Mouse (Mus musculus) hindbrain, postnatal 0 days (tissue): ENCODE measurements around the gene Pik3r2. TPM values are rescaled to one million over a fixed set of nuclear protein-coding genes. Genes with fewer than 3 reads are reported as not detected.

ENCODE experiments used
- ATAC-seq: fragments of 200-750 bp; cut with Nextera tagmentation; 2 replicates; pipeline ENCODE4 v1.8.0; 2017; ENCODE audit warnings: mild to moderate bottlenecking, moderate TSS enrichment, moderate library complexity
- DNase-seq: peaks from one replicate; pipeline ENCODE4 v3.0.0-alpha.2; 2015; ENCODE audit warnings: low spot score
- H3K27ac ChIP-seq: fragments of 300-500 bp; sonication (generic); 2 replicates; pipeline ENCODE4 v1.5.1; 2014; ENCODE audit warnings: mild to moderate bottlenecking
- H3K27me3 ChIP-seq: fragments of 300-500 bp; sonication (generic); 2 replicates; pipeline ENCODE4 v1.6.1; 2014; ENCODE audit warnings: low read length, mixed read lengths; ENCODE audit not compliant: insufficient read depth
- H3K36me3 ChIP-seq: fragments of 300-500 bp; sonication (generic); 2 replicates; pipeline ENCODE4 v1.6.1; 2014; ENCODE audit warnings: low read length, mixed read lengths; ENCODE audit not compliant: insufficient read depth
- H3K4me1 ChIP-seq: fragments of 300-500 bp; sonication (generic); 2 replicates; pipeline ENCODE4 v1.6.1; 2014; ENCODE audit warnings: antibody characterized with exemption, low read length, mixed read lengths; ENCODE audit not compliant: insufficient read depth
- H3K4me2 ChIP-seq: fragments of 300-500 bp; sonication (generic); 2 replicates; pipeline ENCODE4 v1.6.1; 2014; ENCODE audit warnings: low read depth, mild to moderate bottlenecking, low read length, moderate library complexity, mixed read lengths
- H3K4me3 ChIP-seq: fragments of 300-500 bp; sonication (generic); 2 replicates; pipeline ENCODE4 v1.5.1; 2014; ENCODE audit warnings: low read length
- H3K9ac ChIP-seq: fragments of 300-500 bp; sonication (generic); replicated peaks from 2 replicates; pipeline ENCODE4 v1.6.1; 2014; ENCODE audit warnings: mild to moderate bottlenecking, low read length, moderate library complexity, mixed read lengths
- H3K9me3 ChIP-seq: fragments of 300-500 bp; sonication (generic); 2 replicates; pipeline ENCODE4 v1.6.1; 2016; ENCODE audit warnings: low read length, mixed read lengths
- CTCF ChIP-seq: IDR thresholded peaks from 2 replicates; pipeline ENCODE4 v1.5.1; 2016; ENCODE audit warnings: antibody characterized with exemption, control low read depth, low read depth
- whole genome bisulfite sequencing: fragments of 180-500 bp; shearing (Covaris S2); extraction: QIAGEN DNeasy Blood & Tissue Kit; methylation state at CpG from one replicate; pipeline ENCODE4 v1.1.7; 2014; 5-methylcytosine and 5-hydroxymethylcytosine counted together
- polyA plus RNA-seq: library from polyadenylated mRNA; unstranded; fragments of >200 nt; fragmentation: Nextera tagmentation; extraction: Ambion mirVana; gene quantifications from 2 replicates; pipeline ENCODE4 v1.2.1, GENCODE M21; 2015
- total RNA-seq: library from RNA; depleted of rRNA; stranded (reverse); fragments of >200 nt; gene quantifications from 2 replicates; pipeline ENCODE4 v1.2.3, GENCODE M21; 2014

Gene Pik3r2
- total and polyA plus RNA-seq, 2 experiments from 2014 or later = 101 to 176 TPM

GRCm38 (mm10) chr8:70750128-70750680 lies 26.3 kb downstream of the Pik3r2 start:
- H3K9ac ChIP-seq = no peak overlapping the region
- ATAC-seq = no peak
- peaks cover 15% of the 10 kb centered on the region for H3K27me3 ChIP-seq
- no peak overlapping the region for H3K4me3 ChIP-seq
- H3K36me3 ChIP-seq = no peaks in the 10 kb centered on the region
- TF ChIP-seq CTCF = no peak
- H3K4me2 ChIP-seq = no peak overlapping the region
- no peak overlapping the region for H3K27ac ChIP-seq
- H3K4me1 ChIP-seq = no peaks in the 10 kb centered on the region; the same call in 1 of the 2 replicates
- DNase-seq = no peak
- WGBS = 86% methylated on average over 13 of the region's 13 CpGs
- no peaks in the 10 kb centered on the region for H3K9me3 ChIP-seq

GRCm38 (mm10) chr8:70749097-70749674 lies 27.3 kb downstream of the Pik3r2 start:
- TF ChIP-seq CTCF = no peak

GRCm38 (mm10) chr8:70748246-70749096 lies 28.0 kb downstream of the Pik3r2 start:
- Histone ChIP-seq H3K27ac (no peak overlapping the region), H3K4me3 (no peak overlapping the region), H3K36me3 (no peaks in the 10 kb centered on the region), H3K9ac (no peak overlapping the region), H3K27me3 (peaks cover 32% of the 10 kb centered on the region), H3K4me1 (peaks cover under 1% of the 10 kb centered on the region), H3K4me2 (no peak overlapping the region), H3K9me3 (no peaks in the 10 kb centered on the region)
- 85% methylated on average over 23 of the region's 23 CpGs for WGBS
- TF ChIP-seq CTCF = no peak
- DNase-seq (no peak), ATAC-seq (no peak)

More at GRCm38 (mm10) chr8:70749097-70749674, 27.3 kb downstream of the Pik3r2 start:
- DNase-seq (no peak), ATAC-seq (no peak)
- H3K27ac ChIP-seq = no peak overlapping the region
- H3K4me1 ChIP-seq = no peaks in the 10 kb centered on the region; the same call in 1 of the 2 replicates
- H3K4me3 ChIP-seq = no peak overlapping the region
- no peaks in the 10 kb centered on the region for H3K9me3 ChIP-seq
- WGBS = 85% methylated on average over 19 of the region's 19 CpGs
- H3K27me3 ChIP-seq = peaks cover 25% of the 10 kb centered on the region
- H3K36me3 ChIP-seq = no peaks in the 10 kb centered on the region
- no peak overlapping the region for H3K9ac ChIP-seq
- no peak overlapping the region for H3K4me2 ChIP-seq

- DNase-seq (no peak), ATAC-seq (no peak)
- no peaks in the 10 kb centered on the region for H3K36me3 ChIP-seq
- 79% methylated on average over 18 of the region's 18 CpGs for WGBS
- peaks cover 43% of the 10 kb centered on the region for H3K27me3 ChIP-seq
- H3K27ac ChIP-seq = no peak overlapping the region
- no peak for TF ChIP-seq CTCF
- no peak overlapping the region for H3K9ac ChIP-seq
- H3K4me3 ChIP-seq = no peak overlapping the region
- peaks cover 7% of the 10 kb centered on the region for H3K4me1 ChIP-seq
- no peaks in the 10 kb centered on the region for H3K9me3 ChIP-seq
- no peak overlapping the region for H3K4me2 ChIP-seq
Measured at GRCm38 (mm10) chr8:70747211-70747890, 29.2 kb downstream of the Pik3r2 start.

- peaks cover 7% of the 10 kb centered on the region for H3K4me1 ChIP-seq
- TF ChIP-seq CTCF = no peak
- H3K4me3 ChIP-seq = no peak overlapping the region
- ATAC-seq = no peak
- H3K4me2 ChIP-seq = no peak overlapping the region
- H3K27me3 ChIP-seq = peaks cover 49% of the 10 kb centered on the region
- no peak overlapping the region for H3K9ac ChIP-seq
- no peak overlapping the region for H3K27ac ChIP-seq
- H3K36me3 ChIP-seq = no peaks in the 10 kb centered on the region
- 78% methylated on average over 9 of the region's 9 CpGs for WGBS
- no peak for DNase-seq
- no peaks in the 10 kb centered on the region for H3K9me3 ChIP-seq
Measured at GRCm38 (mm10) chr8:70746676-70747075, 29.8 kb downstream of the Pik3r2 start.

- Histone ChIP-seq H3K4me2 (no peak overlapping the region), H3K9me3 (no peaks in the 10 kb centered on the region), H3K36me3 (no peaks in the 10 kb centered on the region), H3K9ac (no peak overlapping the region), H3K27ac (no peak overlapping the region), H3K4me3 (no peak overlapping the region), H3K4me1 (peaks cover 7% of the 10 kb centered on the region), H3K27me3 (peaks cover 49% of the 10 kb centered on the region)
- ATAC-seq (0 out of 2 replicates have a peak, but pooled peaks have one; percentile 9), DNase-seq (no peak)
- 58% methylated on average over 19 of the region's 19 CpGs for WGBS
- TF ChIP-seq CTCF = no peak
Measured at GRCm38 (mm10) chr8:70745691-70746220, 30.8 kb downstream of the Pik3r2 start.
